Mouse (Mus musculus) heart, embryonic 16.5 days (tissue): ENCODE measurements around the gene Mgea5. TPM values are rescaled to one million over a fixed set of nuclear protein-coding genes. Genes with fewer than 3 reads are reported as not detected.
A peak's percentile ranks its signal among the peaks of the same experiment; 100 is the strongest.

Experiments
- ATAC-seq: fragments of 200-750 bp; cut with Nextera tagmentation; replicated peaks from 2 replicates; pipeline ENCODE4 v1.8.0; 2017; ENCODE audit warnings: moderate number of reproducible peaks; ENCODE audit not compliant: insufficient read depth, low FRiP score; ENCODE audit errors: extremely low read depth
- H3K27ac ChIP-seq: fragments of 300-500 bp; sonication (generic); 2 replicates; pipeline ENCODE4 v1.5.1; 2014; ENCODE audit warnings: mild to moderate bottlenecking, low read length, control low read depth, moderate library complexity
- H3K27me3 ChIP-seq: fragments of 300-500 bp; sonication (generic); 2 replicates; pipeline ENCODE4 v1.6.1; 2014; ENCODE audit warnings: low read length, mixed read lengths; ENCODE audit not compliant: control insufficient read depth, insufficient read depth
- H3K36me3 ChIP-seq: fragments of 300-500 bp; sonication (generic); 2 replicates; pipeline ENCODE4 v1.6.1; 2014; ENCODE audit not compliant: control insufficient read depth, insufficient read depth
- H3K4me1 ChIP-seq: fragments of 300-500 bp; sonication (generic); 2 replicates; pipeline ENCODE4 v1.6.1; 2014; ENCODE audit warnings: low read length, mixed read lengths; ENCODE audit not compliant: control insufficient read depth, insufficient read depth
- H3K4me2 ChIP-seq: fragments of 300-500 bp; sonication (generic); 2 replicates; pipeline ENCODE4 v1.6.1; 2014; ENCODE audit warnings: low read depth, mild to moderate bottlenecking, control low read depth, low read length
- H3K4me3 ChIP-seq: fragments of 300-500 bp; sonication (generic); 2 replicates; pipeline ENCODE4 v1.5.1; 2014; ENCODE audit warnings: mild to moderate bottlenecking, control low read depth, low read length
- H3K9ac ChIP-seq: fragments of 300-500 bp; sonication (generic); 2 replicates; pipeline ENCODE4 v1.6.1; 2014; ENCODE audit warnings: low read length, control low read depth
- H3K9me3 ChIP-seq: fragments of 300-500 bp; sonication (generic); replicated peaks from 2 replicates; pipeline ENCODE4 v1.6.1; 2016; ENCODE audit warnings: low read length; ENCODE audit not compliant: control insufficient read depth
- WGBS: fragments of 180-500 bp; shearing (Covaris S2); extraction: QIAGEN DNeasy Blood & Tissue Kit; methylation state at CpG from one replicate; pipeline ENCODE4 v1.1.7; 2014; 5-methylcytosine and 5-hydroxymethylcytosine counted together
- polyA plus RNA-seq: library from polyadenylated mRNA; unstranded; fragments of >200 nt; fragmentation: Nextera tagmentation; extraction: Ambion mirVana; gene quantifications from 2 replicates; pipeline ENCODE4 v1.2.1, GENCODE M21; 2015

Gene Mgea5
- polyA plus RNA-seq, 1 experiment from 2014 or later: 33.7 TPM

GRCm38 (mm10) chr19:45741431-45742217, 42.0 kb downstream of the Mgea5 start:
- Histone ChIP-seq H3K4me3 (peak overlapping the region; percentile 67), H3K4me1 (peaks cover 33% of the 10 kb centered on the region), H3K27ac (no peak overlapping the region), H3K36me3 (no peaks in the 10 kb centered on the region), H3K9me3 (no peaks in the 10 kb centered on the region), H3K27me3 (peaks cover 80% of the 10 kb centered on the region), H3K4me2 (peak overlapping the region; percentile 96), H3K9ac (0 out of 2 replicates have a peak overlapping the region, but pooled peaks have one; percentile 71)
- WGBS: 6% methylated on average over 45 of the region's 45 CpGs
- no peak for ATAC-seq

- Histone ChIP-seq H3K27me3 (peaks cover 83% of the 10 kb centered on the region), H3K4me3 (no peak overlapping the region), H3K36me3 (no peaks in the 10 kb centered on the region), H3K4me1 (peaks cover 26% of the 10 kb centered on the region), H3K9ac (no peak overlapping the region), H3K9me3 (no peaks in the 10 kb centered on the region), H3K4me2 (no peak overlapping the region), H3K27ac (no peak overlapping the region)
- 35% methylated on average over 7 of the region's 7 CpGs for WGBS
- ATAC-seq: no peak
Observed at GRCm38 (mm10) chr19:45740817-45741216, 42.8 kb downstream of the Mgea5 start.

GRCm38 (mm10) chr19:45740233-45740632, 43.4 kb downstream of the Mgea5 start:
- Histone ChIP-seq H3K4me2 (no peak overlapping the region), H3K36me3 (no peaks in the 10 kb centered on the region), H3K27ac (no peak overlapping the region), H3K4me1 (peaks cover 21% of the 10 kb centered on the region), H3K9ac (no peak overlapping the region), H3K4me3 (no peak overlapping the region), H3K27me3 (peaks cover 85% of the 10 kb centered on the region), H3K9me3 (no peaks in the 10 kb centered on the region)
- WGBS: 25% methylated on average over 13 of the region's 13 CpGs
- no peak for ATAC-seq

GRCm38 (mm10) chr19:45738521-45738920, 45.1 kb downstream of the Mgea5 start:
- no peak overlapping the region for H3K4me2 ChIP-seq
- ATAC-seq: no peak
- WGBS: 71% methylated on average over 5 of the region's 5 CpGs
- no peak overlapping the region for H3K9ac ChIP-seq
- H3K9me3 ChIP-seq: no peaks in the 10 kb centered on the region
- H3K27me3 ChIP-seq: peaks cover 76% of the 10 kb centered on the region
- no peak overlapping the region for H3K27ac ChIP-seq
- H3K4me3 ChIP-seq: no peak overlapping the region
- no peaks in the 10 kb centered on the region for H3K36me3 ChIP-seq
- peaks cover 17% of the 10 kb centered on the region for H3K4me1 ChIP-seq

GRCm38 (mm10) chr19:45737846-45738484, 45.7 kb downstream of the Mgea5 start:
- 84% methylated on average over 10 of the region's 10 CpGs for WGBS
- no peak overlapping the region for H3K27ac ChIP-seq
- no peaks in the 10 kb centered on the region for H3K9me3 ChIP-seq
- H3K4me2 ChIP-seq: no peak overlapping the region
- H3K4me3 ChIP-seq: no peak overlapping the region
- ATAC-seq: no peak
- no peaks in the 10 kb centered on the region for H3K36me3 ChIP-seq
- H3K27me3 ChIP-seq: peaks cover 76% of the 10 kb centered on the region
- H3K4me1 ChIP-seq: peaks cover 17% of the 10 kb centered on the region
- H3K9ac ChIP-seq: no peak overlapping the region

- peak overlapping the region; percentile 63 for H3K4me2 ChIP-seq
- H3K4me3 ChIP-seq: peak overlapping the region; percentile 35
- H3K9ac ChIP-seq: peak overlapping the region; percentile 53
- no peak for ATAC-seq
- H3K4me1 ChIP-seq: peaks cover 13% of the 10 kb centered on the region
- 32% methylated on average over 21 of the region's 23 CpGs for WGBS
- H3K27ac ChIP-seq: no peak overlapping the region
- H3K27me3 ChIP-seq: peaks cover 77% of the 10 kb centered on the region
- no peaks in the 10 kb centered on the region for H3K36me3 ChIP-seq
- H3K9me3 ChIP-seq: no peaks in the 10 kb centered on the region
Observed at GRCm38 (mm10) chr19:45737208-45737845, 46.3 kb downstream of the Mgea5 start.

GRCm38 (mm10) chr19:45736855-45737207, 46.8 kb downstream of the Mgea5 start:
- peak overlapping the region; percentile 53 for H3K9ac ChIP-seq
- under 1% methylated on average over 28 of the region's 28 CpGs for WGBS
- ATAC-seq: peak; percentile 76

GRCm38 (mm10) chr19:45736241-45736640, 47.4 kb downstream of the Mgea5 start:
- peaks cover 7% of the 10 kb centered on the region for H3K4me1 ChIP-seq
- H3K4me3 ChIP-seq: no peak overlapping the region
- WGBS: 80% methylated on average over 1 of the region's 1 CpGs
- ATAC-seq: no peak
- H3K27ac ChIP-seq: no peak overlapping the region
- no peaks in the 10 kb centered on the region for H3K9me3 ChIP-seq
- H3K9ac ChIP-seq: no peak overlapping the region
- no peak overlapping the region for H3K4me2 ChIP-seq
- H3K27me3 ChIP-seq: peaks cover 68% of the 10 kb centered on the region
- no peaks in the 10 kb centered on the region for H3K36me3 ChIP-seq

More at GRCm38 (mm10) chr19:45736855-45737207, 46.8 kb downstream of the Mgea5 start:
- H3K36me3 ChIP-seq: no peaks in the 10 kb centered on the region
- peaks cover 9% of the 10 kb centered on the region for H3K4me1 ChIP-seq
- H3K27ac ChIP-seq: no peak overlapping the region
- peak overlapping the region; percentile 63 for H3K4me2 ChIP-seq
- H3K4me3 ChIP-seq: peak overlapping the region; percentile 35
- no peaks in the 10 kb centered on the region for H3K9me3 ChIP-seq
- peaks cover 72% of the 10 kb centered on the region for H3K27me3 ChIP-seq

- no peak for ATAC-seq
- Histone ChIP-seq H3K9ac (no peak overlapping the region), H3K4me1 (peaks cover 7% of the 10 kb centered on the region), H3K4me2 (no peak overlapping the region), H3K9me3 (no peaks in the 10 kb centered on the region), H3K27ac (no peak overlapping the region), H3K27me3 (peaks cover 55% of the 10 kb centered on the region), H3K36me3 (no peaks in the 10 kb centered on the region), H3K4me3 (no peak overlapping the region)
- 50% methylated on average over 7 of the region's 7 CpGs for whole genome bisulfite sequencing
Observed at GRCm38 (mm10) chr19:45734762-45735161, 48.9 kb downstream of the Mgea5 start.
